Mouse (Mus musculus) T-helper 17 cell (primary cell): ENCODE measurements at regions not wholly inside any gene's neighbourhood (a gene's known extent, or its start where the extent isn't known, plus 50 kb on each side); places are given as distances from the start of the nearest gene placed in this dataset.

ENCODE experiments used
- in situ Hi-C, 2 experiments: fragments of 300-600 bp; cut with MboI, MseI; formaldehyde crosslinking; loops; 1 replicate in 1 of 2; 2 replicates in 1 of 2; pipeline ENCODE4 v1.15.1; 2025; ENCODE audit warnings: high pct_unique_total_duplicates in 2 of 2

DNA sequence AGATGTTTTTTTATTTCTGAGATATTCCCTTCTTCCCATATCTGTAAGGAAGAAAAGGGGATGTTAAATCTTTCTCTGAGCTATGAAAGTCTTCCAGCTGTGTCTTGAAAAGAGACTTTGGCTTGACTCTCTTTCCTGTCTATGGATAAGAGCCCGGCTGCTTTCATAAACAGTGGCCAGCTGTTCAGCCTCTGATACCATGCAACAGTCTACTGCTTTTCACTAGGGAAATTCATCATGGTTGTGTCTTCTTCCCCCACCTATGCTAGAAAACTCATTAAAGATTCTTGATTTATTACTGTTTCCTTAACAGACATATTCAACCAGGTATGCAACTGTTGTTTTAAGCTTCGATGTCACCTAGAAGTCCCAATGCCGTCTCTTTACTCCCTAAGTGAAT lies 213.8 kb upstream of the Ferd3l start:
- in situ Hi-C loops: no loop called here

DNA sequence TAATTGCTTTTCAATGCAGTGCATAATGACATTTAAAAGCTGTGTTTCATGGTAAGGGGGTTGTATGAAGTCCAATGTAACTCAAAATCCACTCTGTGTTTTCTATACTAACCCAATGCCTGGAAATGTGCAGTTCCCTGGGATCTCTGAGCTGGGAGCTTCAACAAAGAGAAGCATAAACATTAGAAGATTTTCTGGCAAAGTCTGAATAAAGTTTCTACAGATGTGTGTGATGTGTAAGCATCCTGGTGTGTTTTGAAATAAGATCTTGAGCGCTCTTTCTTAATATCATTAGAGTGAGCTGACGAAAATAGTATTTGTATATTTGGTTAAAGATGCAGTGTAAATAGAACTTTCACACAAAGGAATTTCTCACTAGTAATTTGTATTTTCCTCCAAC lies 212.2 kb upstream of the Ferd3l start:
- in situ Hi-C loops: no loop called here

DNA sequence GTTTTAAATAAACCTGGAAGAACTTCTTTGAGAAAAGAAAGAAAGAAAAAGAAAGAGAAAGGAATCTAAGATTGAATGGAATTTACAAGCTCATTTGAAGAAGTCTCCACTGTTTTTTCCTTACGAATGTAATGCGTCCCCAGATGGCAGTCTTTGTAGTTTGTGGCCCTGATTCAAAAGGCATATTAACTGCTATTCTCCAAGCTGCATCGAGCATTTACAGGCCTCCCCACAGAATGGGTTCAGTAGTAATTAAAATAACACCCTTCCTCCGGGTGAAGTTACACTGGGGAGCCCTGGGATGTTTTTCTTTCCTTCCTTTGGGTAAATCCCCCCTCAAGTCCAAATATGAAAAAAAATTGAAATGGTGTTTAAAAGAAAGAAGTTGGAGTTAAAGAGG lies 211.2 kb upstream of the Ferd3l start:
- in situ Hi-C loops: no loop called here

DNA sequence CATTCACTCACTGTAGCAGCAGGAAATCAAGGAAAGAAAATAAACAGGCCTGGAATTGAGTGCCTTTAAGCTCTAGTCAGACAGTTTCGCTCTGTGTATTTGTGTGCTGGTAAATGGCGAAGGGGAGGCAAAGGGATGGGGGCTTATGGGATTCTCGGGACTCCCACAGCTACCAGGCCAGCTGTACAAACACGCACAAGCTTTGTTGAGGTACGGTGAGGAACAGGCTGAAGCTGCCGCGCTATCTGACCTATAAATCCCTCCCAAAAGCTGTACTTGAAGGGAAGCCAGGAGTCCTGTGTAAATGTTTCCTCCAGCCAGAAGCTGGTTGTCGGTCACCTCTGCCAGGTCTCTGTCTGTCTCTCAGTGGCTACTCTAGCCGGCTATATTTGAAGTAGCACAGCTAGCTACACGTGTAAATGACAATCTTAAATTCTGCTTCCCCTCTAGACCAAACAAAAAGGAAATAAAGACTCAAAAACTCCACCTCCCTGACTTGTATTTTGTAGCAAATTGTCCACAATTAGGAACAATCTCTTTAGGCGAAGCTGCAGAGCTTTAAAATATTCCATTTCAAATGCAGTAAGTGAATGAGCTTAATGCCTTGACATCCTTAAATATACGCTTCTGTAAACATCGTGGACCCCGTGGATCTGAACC lies 210.5 kb upstream of the Ferd3l start:
- in situ Hi-C loops: no loop called here

DNA sequence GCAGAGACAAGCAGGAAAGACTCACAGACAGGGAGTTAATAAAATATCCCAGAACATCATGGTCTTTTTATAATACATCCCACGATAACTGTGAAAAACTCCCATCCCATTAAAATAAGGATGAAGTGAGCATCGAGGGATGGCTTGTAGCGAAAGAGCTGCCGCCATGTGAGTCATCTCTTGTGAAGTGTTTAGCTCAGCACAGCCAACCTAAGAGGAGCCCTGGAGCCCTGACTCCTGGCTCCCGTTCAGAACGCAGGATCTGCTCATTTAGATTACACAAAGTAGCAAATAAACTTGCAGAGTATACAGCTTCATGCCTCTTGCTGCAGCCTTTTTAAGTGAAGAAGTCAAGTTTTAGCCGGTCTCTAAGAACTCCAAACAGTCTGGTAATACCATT lies 209.2 kb upstream of the Ferd3l start:
- in situ Hi-C loops: no loop called here

DNA sequence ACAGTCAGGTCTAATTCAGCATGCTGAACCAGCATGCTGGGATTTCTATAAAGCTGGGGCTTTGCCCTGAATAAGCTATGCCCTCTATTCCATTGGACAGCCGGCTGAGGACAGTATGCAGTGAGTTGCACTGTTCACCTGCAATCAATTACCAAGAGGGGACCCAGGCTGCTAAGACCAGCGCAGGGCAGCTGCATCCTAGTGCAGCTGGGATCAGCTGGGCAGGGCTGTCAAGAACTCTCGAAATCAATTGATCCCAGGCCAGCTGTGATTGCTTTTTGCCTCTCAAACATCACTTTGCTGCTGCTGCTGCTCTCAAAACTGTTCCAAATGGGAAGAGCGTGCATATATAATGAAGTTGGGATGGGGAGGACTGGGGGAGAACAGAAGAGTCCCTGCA lies 196.3 kb upstream of the Ferd3l start:
- in situ Hi-C loops: no loop called here

DNA sequence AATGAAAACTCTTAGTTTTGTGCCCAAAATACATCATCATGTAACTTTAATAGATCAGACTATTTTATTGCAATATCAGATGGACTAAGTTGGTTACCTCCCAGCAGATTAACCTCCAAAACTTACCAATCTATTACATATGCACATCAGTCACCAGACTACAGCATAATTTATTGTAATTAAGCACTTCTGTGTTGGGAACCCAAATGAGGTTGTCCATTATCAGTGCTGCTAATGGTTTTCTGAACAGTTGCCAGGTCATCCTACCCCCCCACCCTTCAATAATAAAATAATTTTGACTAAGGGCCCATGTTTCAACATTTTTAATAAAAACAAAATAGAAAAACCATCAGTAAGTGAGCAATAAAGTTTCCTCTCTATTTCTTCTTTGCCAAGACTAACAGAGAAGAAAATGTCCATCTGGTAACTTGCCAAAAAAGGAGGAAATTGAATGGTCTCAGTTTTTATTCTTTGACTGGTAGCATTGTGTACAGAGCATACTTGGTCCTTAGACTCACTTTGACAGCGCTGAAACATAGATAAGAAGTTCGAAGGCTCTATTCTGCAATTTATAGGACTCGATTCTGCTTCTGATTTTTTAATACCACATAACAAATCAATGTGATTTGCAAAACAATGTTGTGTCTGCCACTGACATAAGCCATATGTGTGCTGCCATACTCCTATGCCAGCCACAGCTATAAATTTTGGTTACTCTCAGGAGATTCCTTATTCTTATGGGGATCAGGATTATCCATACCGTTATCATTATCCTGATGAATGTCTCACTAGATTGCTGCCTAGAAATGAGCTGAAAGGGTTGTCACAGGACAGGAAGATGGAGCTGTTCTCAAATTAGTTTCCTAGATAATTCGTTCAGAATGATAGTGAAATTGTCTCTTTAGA lies 152.4 kb upstream of the Ferd3l start:
- in situ Hi-C loops: loop anchor here in 1 of 2 experiments (5.0 kb wide), 1 partner anchor 41 kb away; no protein-coding TSS in a partner anchor

DNA sequence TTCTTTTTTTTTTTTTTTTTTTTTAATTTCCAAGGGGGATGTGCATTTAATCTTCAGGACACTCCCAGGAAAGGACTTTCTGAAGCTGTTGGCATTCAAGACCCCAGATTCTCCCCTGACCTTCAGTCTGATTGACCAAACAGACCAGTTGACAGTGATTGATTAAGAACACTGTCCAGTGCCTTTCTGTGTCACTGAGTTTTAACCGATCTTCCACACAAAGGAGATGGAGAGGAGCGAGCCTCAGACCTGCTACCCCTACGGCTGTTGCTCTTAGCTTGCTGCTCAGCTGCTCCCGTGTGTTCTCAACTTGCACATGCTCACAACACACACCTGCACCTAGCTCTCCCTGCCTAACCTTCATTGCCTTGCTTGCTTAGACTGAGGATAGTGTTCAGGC lies 149.7 kb upstream of the Ferd3l start:
- in situ Hi-C loops: loop anchor here in 1 of 2 experiments (5.0 kb wide), 1 partner anchor 39 kb away; no protein-coding TSS in a partner anchor

DNA sequence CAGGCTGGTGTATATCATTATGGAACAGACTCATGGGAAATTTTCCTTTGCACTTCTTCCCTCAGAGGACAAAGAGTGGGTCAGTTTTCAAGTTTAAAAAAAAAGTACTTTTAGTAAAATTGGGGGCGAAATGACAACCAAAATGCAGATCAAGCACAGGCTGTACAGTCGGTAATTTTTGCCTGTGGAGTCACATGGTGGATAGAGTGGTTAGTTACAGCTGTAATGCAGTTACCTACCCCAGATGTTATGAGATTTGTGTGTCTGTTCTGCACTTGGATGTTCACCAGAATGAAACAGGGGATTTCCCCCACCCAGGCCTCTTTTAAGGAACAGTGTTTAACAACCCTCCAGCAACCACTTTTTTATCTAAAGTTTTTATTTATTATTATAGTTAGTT lies 148.3 kb upstream of the Ferd3l start:
- in situ Hi-C loops: loop anchor here in 1 of 2 experiments (5.0 kb wide), 1 partner anchor 37 kb away; no protein-coding TSS in a partner anchor

DNA sequence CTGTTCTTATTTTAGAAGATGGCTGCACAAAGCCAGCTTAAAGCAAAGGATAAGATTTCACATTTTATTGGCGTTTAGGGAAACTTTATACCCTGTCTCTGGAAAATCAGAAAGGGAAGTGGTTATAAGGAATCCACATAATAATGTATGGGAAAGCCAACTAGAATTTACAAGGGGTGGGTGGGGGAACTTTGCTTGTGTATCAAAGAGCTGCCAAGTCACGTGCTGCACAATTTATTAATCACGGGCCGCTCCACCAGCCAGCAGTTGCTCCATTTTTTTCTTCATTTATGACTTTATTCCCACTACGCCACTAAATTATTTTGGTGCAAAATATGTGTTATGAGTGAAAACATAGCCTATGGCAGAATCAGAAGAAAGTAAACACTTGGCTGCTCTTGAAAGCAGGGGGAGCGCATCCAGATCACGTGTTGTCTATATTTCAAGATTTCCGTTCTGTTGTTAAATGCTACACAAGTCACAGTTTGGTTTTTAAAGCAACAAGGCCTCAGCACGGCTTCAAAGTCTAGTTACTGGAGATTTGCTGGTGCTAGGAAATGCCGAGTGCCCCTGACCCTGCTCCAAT lies 123.9 kb upstream of the Ferd3l start:
- in situ Hi-C loops: no loop called here

DNA sequence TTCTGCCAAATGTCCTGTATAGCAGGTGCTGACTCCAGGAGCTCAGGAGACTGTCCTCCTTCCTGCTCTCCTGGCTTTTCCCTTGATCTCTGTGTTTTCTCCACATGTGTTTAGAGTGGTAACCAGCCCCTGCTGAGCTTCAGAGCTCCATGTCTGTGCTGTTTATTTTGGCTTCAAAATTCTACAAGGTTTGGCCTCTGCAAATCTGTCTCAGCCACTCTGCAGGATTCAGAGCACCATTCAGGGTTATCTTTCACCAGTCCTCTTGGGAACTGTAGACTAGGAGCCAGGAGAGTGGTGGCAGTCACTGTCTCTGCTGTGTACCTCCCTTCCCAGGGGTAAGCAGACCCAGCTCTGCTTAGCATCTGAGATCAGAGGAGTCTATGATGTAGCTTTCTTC lies 102.7 kb upstream of the Ferd3l start:
- in situ Hi-C loops: no loop called here

DNA sequence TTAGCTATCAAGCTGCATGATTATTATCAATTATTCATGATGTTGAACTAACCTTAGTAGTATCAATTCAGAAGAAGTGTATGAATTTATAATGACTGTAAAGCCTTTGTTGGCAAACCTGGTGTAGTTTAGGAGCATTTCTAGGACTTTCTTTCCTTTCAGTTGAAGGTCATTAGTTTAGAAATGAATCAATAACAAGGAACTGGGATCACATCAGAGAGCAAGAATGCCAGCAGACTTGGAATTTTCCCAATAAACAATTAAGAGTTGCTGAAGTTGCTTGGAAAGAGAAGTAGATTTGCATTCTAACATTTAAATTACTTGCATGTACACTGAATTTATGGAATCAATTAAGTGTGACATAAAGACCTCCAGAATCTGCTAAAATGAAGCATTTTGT lies 79.1 kb upstream of the Ferd3l start:
- in situ Hi-C loops: no loop called here

DNA sequence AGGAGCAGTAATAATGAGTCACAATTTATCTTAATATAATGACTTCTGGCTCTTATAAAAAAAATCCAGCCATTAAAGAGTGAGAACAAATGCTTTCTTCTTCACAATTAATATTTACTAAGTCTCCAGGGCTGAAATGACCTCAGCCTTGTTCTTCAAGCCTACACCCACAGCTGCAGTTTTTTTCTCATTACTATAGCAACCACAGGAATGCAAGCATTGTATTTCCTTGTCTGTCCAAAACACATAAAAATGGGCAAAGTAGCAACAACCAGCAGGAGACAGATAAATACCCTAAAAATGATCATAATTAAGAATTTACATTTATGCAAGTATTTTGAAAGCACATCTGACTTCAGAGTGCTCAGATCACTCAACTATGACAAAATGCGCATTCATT lies 76.5 kb upstream of the Ferd3l start:
- in situ Hi-C loops: no loop called here
